Mouse (Mus musculus) embryo, embryonic 10.5 days (tissue): ENCODE data around the gene Rab44.
"Not testable (repeated sequence)": the region's sequence is repeated elsewhere in the genome, so short reads cannot be mapped to it uniquely, and the experiment has no call there.

ENCODE experiments used
- DNase-seq: peaks from one replicate; pipeline ENCODE4 v3.0.0-alpha.2; 2015; ENCODE audit warnings: low spot score

Rab44 gene

GRCm38 (mm10) chr17:29091348-29091944 lies 22.5 kb upstream of the Rab44 start:
- no peak for DNase-seq

GRCm38 (mm10) chr17:29092497-29092896 lies 21.4 kb upstream of the Rab44 start:
- no peak for DNase-seq

- DNase-seq = peak; percentile 88
Measured at GRCm38 (mm10) chr17:29093110-29093952, 20.6 kb upstream of the Rab44 start.

- no peak for DNase-seq
Measured at GRCm38 (mm10) chr17:29093961-29094309, 20.0 kb upstream of the Rab44 start.

- DNase-seq = peak; percentile 38
Measured at GRCm38 (mm10) chr17:29094310-29095181, 19.4 kb upstream of the Rab44 start.

GRCm38 (mm10) chr17:29095201-29095733 lies 18.7 kb upstream of the Rab44 start:
- DNase-seq = peak; percentile 90

- DNase-seq = no peak
Measured at GRCm38 (mm10) chr17:29096245-29096644, 17.7 kb upstream of the Rab44 start.

GRCm38 (mm10) chr17:29096851-29097561 lies 16.9 kb upstream of the Rab44 start:
- DNase-seq = no peak

GRCm38 (mm10) chr17:29098291-29098690 lies 15.7 kb upstream of the Rab44 start:
- no peak for DNase-seq

- DNase-seq = no peak
Measured at GRCm38 (mm10) chr17:29099076-29099475, 14.9 kb upstream of the Rab44 start.

- DNase-seq = no peak
Measured at GRCm38 (mm10) chr17:29100627-29101026, 13.3 kb upstream of the Rab44 start.

GRCm38 (mm10) chr17:29110356-29110755 lies 3.6 kb upstream of the Rab44 start:
- DNase-seq = not testable (repeated sequence)

- no peak for DNase-seq
Measured at GRCm38 (mm10) chr17:29111332-29111731, 2.6 kb upstream of the Rab44 start.

GRCm38 (mm10) chr17:29116023-29116422 lies 2.1 kb downstream of the Rab44 start:
- DNase-seq = no peak

- DNase-seq = no peak
Measured at GRCm38 (mm10) chr17:29117006-29117648, 3.2 kb downstream of the Rab44 start.

- peak; percentile 62 for DNase-seq
Measured at GRCm38 (mm10) chr17:29118057-29118456, 4.1 kb downstream of the Rab44 start.

GRCm38 (mm10) chr17:29120666-29121065 lies 6.7 kb downstream of the Rab44 start:
- no peak for DNase-seq

- DNase-seq = no peak
Measured at GRCm38 (mm10) chr17:29122817-29123216, 8.9 kb downstream of the Rab44 start.

- DNase-seq = peak; percentile 15
Measured at GRCm38 (mm10) chr17:29123578-29124174, 9.7 kb downstream of the Rab44 start.

GRCm38 (mm10) chr17:29126561-29126960 lies 12.6 kb downstream of the Rab44 start:
- DNase-seq = no peak

- no peak for DNase-seq
Measured at GRCm38 (mm10) chr17:29129341-29129740, 15.4 kb downstream of the Rab44 start.
